Comparison of ENCODE assay signal across 9 mouse cellular contexts in genomic region chr11:80479425-80479824, GRCm38 (mm10). TPM values are rescaled to one million over a fixed set of nuclear protein-coding genes. Genes with fewer than 3 reads are reported as not detected.
DNase-seq lines count a peak whose midpoint lies in the region; ATAC-seq and TF ChIP-seq lines count a peak whose summit lies in the region.
"Had no signal": no experiment of that assay in that cellular context is flagged by ENCODE, and none has a peak within 500 bp of the region (broad histone marks: within the 10 kb centered on the region; RNA-seq: fewer than 3 reads in every experiment).

No protein-coding gene starts in this region.

- peaks cover 17% of the 10 kb centered on the region for H3K27me3 ChIP-seq in hindbrain, embryonic 12.5 days
- H3K27me3 ChIP-seq in midbrain, postnatal 0 days (ENCODE audit: insufficient read depth, low read length) = no peaks in the 10 kb centered on the region

- H3K9me3 ChIP-seq in hindbrain, embryonic 12.5 days (replicated peaks) = no peaks in the 10 kb centered on the region
- no peaks in the 10 kb centered on the region for H3K9me3 ChIP-seq in midbrain, postnatal 0 days (ENCODE audit: low read length)

- TF ChIP-seq CTCF in midbrain, postnatal 0 days (IDR thresholded peaks at IDR 0.05) = no peak

- H3K4me2 ChIP-seq in hindbrain, embryonic 12.5 days (replicated peaks) = peak overlapping the region; percentile 88
- peak overlapping the region; percentile 91 for H3K4me2 ChIP-seq in midbrain, postnatal 0 days (ENCODE audit: low read depth, low read length, poor library complexity, severe bottlenecking)

- 51% methylated on average over 5 of the region's 5 CpGs for WGBS in hindbrain, embryonic 12.5 days
- 32% methylated on average over 5 of the region's 5 CpGs for WGBS in midbrain, postnatal 0 days

- peaks cover 5% of the 10 kb centered on the region; the same call in 1 of the 2 replicates for H3K36me3 ChIP-seq in hindbrain, embryonic 12.5 days
- H3K36me3 ChIP-seq in midbrain, postnatal 0 days (ENCODE audit: insufficient read depth, low read length) = peaks cover 3% of the 10 kb centered on the region; the same call in 1 of the 2 replicates

- H3K4me1 ChIP-seq in hindbrain, embryonic 12.5 days = peaks cover 62% of the 10 kb centered on the region
- peaks cover 24% of the 10 kb centered on the region; the same call in 1 of the 2 replicates for H3K4me1 ChIP-seq in midbrain, postnatal 0 days (ENCODE audit: insufficient read depth, low read length)

- DNase-seq in left cerebral cortex, postnatal 25 days (ENCODE audit: low spot score in 2 of 2) = peak; percentile 48 to 64
- no peak for DNase-seq in left cerebral cortex, adult 9 months (ENCODE audit: low spot score in 2 of 2)
- peak; percentile 56 to 65 for DNase-seq in cerebellum, postnatal 25 days
- no peak for DNase-seq in midbrain, postnatal 0 days (ENCODE audit: low spot score)
- no peak for DNase-seq in urinary bladder, postnatal 36 days (ENCODE audit: low spot score in 2 of 2)
- no peak for DNase-seq in T-cell, adult 2 months (ENCODE audit: low spot score)
- no peak for DNase-seq in lung, postnatal 14 days
- DNase-seq: thymus, adult 18-20 months had no signal

- H3K27ac ChIP-seq in hindbrain, embryonic 12.5 days = peak overlapping the region; percentile 98
- peak overlapping the region; percentile 75 for H3K27ac ChIP-seq in midbrain, postnatal 0 days (ENCODE audit: low read depth, low read length)

- ATAC-seq in hindbrain, embryonic 12.5 days (ENCODE audit: low FRiP score) = no peak
- ATAC-seq in midbrain, postnatal 0 days (ENCODE audit: low FRiP score) = no peak

- H3K4me3 ChIP-seq in hindbrain, embryonic 12.5 days = peak overlapping the region; percentile 72
- H3K4me3 ChIP-seq in midbrain, postnatal 0 days (ENCODE audit: low read depth, low read length) = peak overlapping the region; percentile 89

- peak overlapping the region; percentile 95 for H3K9ac ChIP-seq in hindbrain, embryonic 12.5 days
- peak overlapping the region; percentile 93 for H3K9ac ChIP-seq in midbrain, postnatal 0 days (replicated peaks; ENCODE audit: low read length, poor library complexity, severe bottlenecking)

- intact Hi-C loops in left cerebral cortex, postnatal 25 days (cut with DNase I) = loop anchor here (5.0 kb wide), 1 partner anchor 73 kb away; no protein-coding TSS in a partner anchor

RNA-seq across cellular contexts. Expression of gene Cdk5r1, which starts 2.6 kb away (rescaled TPM):
- 100 to 1,000 TPM; 339 to 344 TPM for total RNA-seq in left cerebral cortex, postnatal 25 days (2021)
- polyA plus RNA-seq in hindbrain, embryonic 12.5 days (2016; fragmentation: Nextera tagmentation; extraction: Ambion mirVana) = 76.3 and 77.3 TPM in 2 replicates
- 376 and 420 TPM in 2 replicates for total RNA-seq in midbrain, postnatal 0 days (2014; rRNA removed)
- 77.3 and 85.2 TPM in 2 replicates for polyA plus RNA-seq in midbrain, postnatal 0 days (2015; fragmentation: Nextera tagmentation; extraction: Ambion mirVana)

RNA-seq across cellular contexts. Expression of gene Psmd11, which starts 51.0 kb away (rescaled TPM):
- total RNA-seq in left cerebral cortex, postnatal 25 days (2021) = 100 to 1,000 TPM in 1 of 2 experiments, 10 to 100 TPM in 1; 93.5 to 110 TPM
- 316 and 330 TPM in 2 replicates for polyA plus RNA-seq in hindbrain, embryonic 12.5 days (2016; fragmentation: Nextera tagmentation; extraction: Ambion mirVana)
- total RNA-seq in midbrain, postnatal 0 days (2014; rRNA removed) = 24.6 and 44.5 TPM in 2 replicates
- 259 and 278 TPM in 2 replicates for polyA plus RNA-seq in midbrain, postnatal 0 days (2015; fragmentation: Nextera tagmentation; extraction: Ambion mirVana)

Comparison
In these comparisons a context has a peak if more than half of its experiments do, and no peak if none do; other contexts are left out.
1. DNase-seq: peak in left cerebral cortex, postnatal 25 days (2 of 2) and cerebellum, postnatal 25 days (2 of 2); none in left cerebral cortex, adult 9 months (0 of 2), midbrain, postnatal 0 days (single experiment), urinary bladder, postnatal 36 days (0 of 2), T-cell, adult 2 months (single experiment) and lung, postnatal 14 days (single experiment).